Mouse (Mus musculus) liver (tissue): ENCODE measurements at regions not wholly inside any gene's neighbourhood (a gene's known extent, or its start where the extent isn't known, plus 50 kb on each side); places are given as distances from the start of the nearest gene placed in this dataset.

ENCODE experiments used
- DNase-seq: peaks from one replicate; pipeline ENCODE4 v3.0.0-alpha.2; 2020; ENCODE audit warnings: mixed read lengths

- DNase-seq, result no peak
These were observed 89.1 kb downstream of the Kcnj2 start for GRCm38 (mm10) chr11:111155023-111155422.

- no peak for DNase-seq
These were observed 89.8 kb downstream of the Kcnj2 start for GRCm38 (mm10) chr11:111155747-111156146.

GRCm38 (mm10) chr11:111159299-111159698 is 93.3 kb downstream of the Kcnj2 start:
- DNase-seq, result no peak

- DNase-seq, result no peak
These were observed 98.9 kb downstream of the Kcnj2 start for GRCm38 (mm10) chr11:111164907-111165306.

GRCm38 (mm10) chr11:111170174-111170800 is 104.3 kb downstream of the Kcnj2 start:
- no peak for DNase-seq

- no peak for DNase-seq
These were observed 107.6 kb downstream of the Kcnj2 start for GRCm38 (mm10) chr11:111173525-111173924.

GRCm38 (mm10) chr11:111175566-111175965 is 109.6 kb downstream of the Kcnj2 start:
- no peak for DNase-seq

- no peak for DNase-seq
These were observed 111.6 kb downstream of the Kcnj2 start for GRCm38 (mm10) chr11:111177516-111177915.

- no peak for DNase-seq
These were observed 131.5 kb downstream of the Kcnj2 start for GRCm38 (mm10) chr11:111197422-111197821.

- no peak for DNase-seq
These were observed 134.5 kb downstream of the Kcnj2 start for GRCm38 (mm10) chr11:111200512-111200911.

GRCm38 (mm10) chr11:111202780-111203179 is 136.8 kb downstream of the Kcnj2 start:
- no peak for DNase-seq

GRCm38 (mm10) chr11:111210565-111210964 is 144.6 kb downstream of the Kcnj2 start:
- no peak for DNase-seq

GRCm38 (mm10) chr11:111212038-111212701 is 146.2 kb downstream of the Kcnj2 start:
- no peak for DNase-seq

- DNase-seq, result no peak
These were observed 146.9 kb downstream of the Kcnj2 start for GRCm38 (mm10) chr11:111212702-111213328.

GRCm38 (mm10) chr11:111215006-111215405 is 149.0 kb downstream of the Kcnj2 start:
- DNase-seq, result no peak

- no peak for DNase-seq
These were observed 157.9 kb downstream of the Kcnj2 start for GRCm38 (mm10) chr11:111223834-111224233.

GRCm38 (mm10) chr11:111227305-111227704 is 161.3 kb downstream of the Kcnj2 start:
- DNase-seq, result no peak

- no peak for DNase-seq
These were observed 170.8 kb downstream of the Kcnj2 start for GRCm38 (mm10) chr11:111236741-111237140.

- DNase-seq, result no peak
These were observed 173.8 kb downstream of the Kcnj2 start for GRCm38 (mm10) chr11:111239784-111240183.

GRCm38 (mm10) chr11:111252226-111252625 is 186.3 kb downstream of the Kcnj2 start:
- no peak for DNase-seq

GRCm38 (mm10) chr11:111256596-111256995 is 190.6 kb downstream of the Kcnj2 start:
- DNase-seq, result no peak

GRCm38 (mm10) chr11:111260691-111261383 is 194.9 kb downstream of the Kcnj2 start:
- no peak for DNase-seq

GRCm38 (mm10) chr11:111273651-111274050 is 207.7 kb downstream of the Kcnj2 start:
- no peak for DNase-seq

- no peak for DNase-seq
These were observed 214.8 kb downstream of the Kcnj2 start for GRCm38 (mm10) chr11:111280769-111281168.
